Comparison of ENCODE assay signal across 28 mouse cellular contexts in genomic region chr1:120198942-120199341, GRCm38 (mm10).
"Had no signal": no experiment of that assay in that cellular context is flagged by ENCODE, and none has a peak within 500 bp of the region (broad histone marks: within the 10 kb centered on the region; RNA-seq: fewer than 3 reads in every experiment).

No protein-coding gene starts in this region.

- H3K4me2 ChIP-seq: embryonic facial prominence, embryonic 12.5 days; embryonic facial prominence, embryonic 13.5 days; embryonic facial prominence, embryonic 15.5 days; forebrain, embryonic 12.5 days; forebrain, embryonic 13.5 days; forebrain, embryonic 15.5 days had no signal

- ATAC-seq: forebrain, embryonic 13.5 days; forebrain, embryonic 14.5 days; forebrain, embryonic 15.5 days; forebrain, embryonic 16.5 days; forebrain, postnatal 0 days had no signal

- H3K9me3 ChIP-seq: embryonic facial prominence, embryonic 10.5 days; embryonic facial prominence, embryonic 12.5 days; embryonic facial prominence, embryonic 13.5 days; embryonic facial prominence, embryonic 15.5 days; forebrain, embryonic 10.5 days; forebrain, embryonic 12.5 days; forebrain, embryonic 13.5 days; forebrain, embryonic 15.5 days had no signal

- H3K27me3 ChIP-seq: embryonic facial prominence, embryonic 12.5 days; embryonic facial prominence, embryonic 13.5 days; embryonic facial prominence, embryonic 15.5 days; forebrain, embryonic 13.5 days had no signal

- H3K27ac ChIP-seq: embryonic facial prominence, embryonic 10.5 days; embryonic facial prominence, embryonic 12.5 days; embryonic facial prominence, embryonic 13.5 days; embryonic facial prominence, embryonic 15.5 days; forebrain, embryonic 10.5 days; forebrain, embryonic 12.5 days; forebrain, embryonic 13.5 days; forebrain, embryonic 15.5 days; gastrocnemius, adult 2 months; heart, adult 2 months had no signal

- H3K4me3 ChIP-seq: embryonic facial prominence, embryonic 10.5 days; embryonic facial prominence, embryonic 12.5 days; embryonic facial prominence, embryonic 13.5 days; embryonic facial prominence, embryonic 15.5 days; erythroblast, embryonic 14.5 days; forebrain, embryonic 10.5 days; forebrain, embryonic 12.5 days; forebrain, embryonic 13.5 days; forebrain, embryonic 15.5 days; gastrocnemius, adult 2 months; heart, adult 2 months had no signal

- H3K9ac ChIP-seq: embryonic facial prominence, embryonic 12.5 days; embryonic facial prominence, embryonic 13.5 days; embryonic facial prominence, embryonic 15.5 days; forebrain, embryonic 12.5 days; forebrain, embryonic 13.5 days; forebrain, embryonic 15.5 days; forebrain, postnatal 0 days had no signal

- DNase-seq: cerebellum, adult 2 months; cerebellum, adult 8-10 months; cerebellum, adult 9-10 months; cerebellum, adult 9-11 months; cerebellum, postnatal 10 days; cerebellum, postnatal 14 days; cerebellum, postnatal 25 days; cerebellum, postnatal 36 days; embryo, embryonic 11 days; forebrain, postnatal 0 days; gastrocnemius, adult 2 months; gastrocnemius, postnatal 10 days; gastrocnemius, postnatal 14 days; gastrocnemius, postnatal 25 days; gastrocnemius, postnatal 36 days; heart, adult 18-20 months; heart, adult 2 months had no signal

- H3K4me1 ChIP-seq: embryonic facial prominence, embryonic 12.5 days; embryonic facial prominence, embryonic 13.5 days; embryonic facial prominence, embryonic 15.5 days; forebrain, embryonic 12.5 days; forebrain, embryonic 15.5 days had no signal

- H3K36me3 ChIP-seq: embryonic facial prominence, embryonic 10.5 days; embryonic facial prominence, embryonic 12.5 days; embryonic facial prominence, embryonic 13.5 days; embryonic facial prominence, embryonic 15.5 days; forebrain, embryonic 10.5 days; forebrain, embryonic 12.5 days; forebrain, embryonic 15.5 days had no signal
